Mouse (Mus musculus): ENCODE data around the gene Nudt7.

The Nudt7 gene

DNA sequence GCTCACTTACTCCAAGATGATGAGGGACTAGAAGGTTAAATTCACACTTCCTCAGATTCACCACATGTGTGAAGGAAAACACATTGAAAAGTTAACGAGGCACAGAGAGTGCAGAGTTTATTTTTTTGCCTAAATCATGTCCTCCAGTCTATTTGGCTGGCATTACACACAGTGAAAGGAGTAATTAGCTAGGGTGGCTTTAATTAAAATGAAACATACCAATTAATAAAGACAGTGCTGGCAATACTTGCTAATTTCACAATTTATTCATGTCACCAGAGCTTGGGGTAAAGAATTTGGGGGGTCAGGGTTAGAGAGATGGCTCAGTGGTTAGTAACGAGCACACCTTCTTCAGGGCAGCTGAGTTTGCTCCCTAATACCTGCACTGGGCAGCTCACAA, 25.2 kb downstream of the Nudt7 start:
- H3K9me3 ChIP-seq (ENCODE audit: low read length), result no peaks in the 10 kb centered on the region
- no peaks in the 10 kb centered on the region for H3K36me3 ChIP-seq (ENCODE audit: insufficient read depth, low read length)
- TF ChIP-seq CTCF (conservative IDR thresholded peaks at IDR 0.05; ENCODE audit: low read length), result no peak
- no peak for TF ChIP-seq NANOG (IDR thresholded peaks at IDR 0.05; ENCODE audit: borderline replicate concordance, low read length)
- no peak for TF ChIP-seq POU5F1 (IDR thresholded peaks at IDR 0.05; ENCODE audit: borderline replicate concordance, low read length)
- no peaks in the 10 kb centered on the region for H3K27me3 ChIP-seq (ENCODE audit: insufficient read depth, low read length)
- H3K4me1 ChIP-seq (replicated peaks; ENCODE audit: low read depth, low read length), result no peaks in the 10 kb centered on the region
- no peak overlapping the region for H3K4me3 ChIP-seq (replicated peaks; ENCODE audit: low read length)

DNA sequence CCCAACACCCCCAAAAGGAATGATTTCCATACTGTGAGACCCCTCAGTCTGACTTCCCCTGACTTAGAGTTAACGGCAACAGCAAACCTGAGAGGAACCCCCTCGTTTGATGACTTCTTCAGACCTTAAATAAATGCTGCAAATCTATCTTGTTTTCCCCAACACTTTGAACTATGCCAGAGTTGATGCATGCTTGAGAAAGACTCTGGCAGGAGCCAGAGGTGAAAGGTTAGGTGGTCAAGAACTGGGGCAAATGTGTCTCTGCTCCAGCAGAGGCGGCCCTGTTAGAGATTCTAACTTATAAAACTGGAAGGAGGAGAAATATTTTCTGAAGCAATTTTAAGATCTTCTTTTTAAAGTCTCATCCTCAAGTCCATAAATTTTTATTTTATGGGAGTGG, 26.3 kb downstream of the Nudt7 start:
- no peaks in the 10 kb centered on the region for H3K36me3 ChIP-seq (ENCODE audit: insufficient read depth, low read length)
- H3K27me3 ChIP-seq (ENCODE audit: insufficient read depth, low read length), result no peaks in the 10 kb centered on the region
- no peak overlapping the region for H3K4me3 ChIP-seq (replicated peaks; ENCODE audit: low read length)
- TF ChIP-seq NANOG (IDR thresholded peaks at IDR 0.05; ENCODE audit: borderline replicate concordance, low read length), result no peak
- no peaks in the 10 kb centered on the region for H3K9me3 ChIP-seq (ENCODE audit: low read length)
- no peaks in the 10 kb centered on the region for H3K4me1 ChIP-seq (replicated peaks; ENCODE audit: low read depth, low read length)

DNA sequence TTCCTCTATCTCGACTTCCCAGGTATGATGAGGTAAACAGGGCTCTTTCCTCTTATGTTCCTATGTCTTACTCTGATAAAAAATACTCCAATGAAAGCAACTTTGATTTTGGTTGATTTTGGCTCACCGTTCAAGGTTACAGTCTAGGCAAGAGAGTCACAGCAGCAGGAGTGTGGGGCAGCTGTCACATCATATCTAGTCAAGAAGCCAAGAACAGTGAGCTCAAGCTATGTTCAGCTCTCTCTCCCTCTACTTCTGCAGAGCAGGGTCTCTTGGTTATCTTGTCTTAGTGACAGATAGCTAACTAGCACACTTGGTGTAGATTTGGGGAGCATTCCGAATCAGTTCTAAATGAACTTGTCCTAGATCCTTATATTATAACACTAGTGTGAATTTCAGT, 30.5 kb downstream of the Nudt7 start:
- TF ChIP-seq CTCF (conservative IDR thresholded peaks at IDR 0.05; ENCODE audit: low read length) (no peak), POU5F1 (IDR thresholded peaks at IDR 0.05; ENCODE audit: borderline replicate concordance, low read length) (no peak), NANOG (IDR thresholded peaks at IDR 0.05; ENCODE audit: borderline replicate concordance, low read length) (no peak)
- Histone ChIP-seq H3K9me3 (ENCODE audit: low read length) (no peaks in the 10 kb centered on the region), H3K27me3 (ENCODE audit: insufficient read depth, low read length) (no peaks in the 10 kb centered on the region), H3K36me3 (ENCODE audit: insufficient read depth, low read length) (no peaks in the 10 kb centered on the region), H3K4me1 (replicated peaks; ENCODE audit: low read depth, low read length) (no peaks in the 10 kb centered on the region), H3K4me3 (replicated peaks; ENCODE audit: low read length) (no peak overlapping the region)

DNA sequence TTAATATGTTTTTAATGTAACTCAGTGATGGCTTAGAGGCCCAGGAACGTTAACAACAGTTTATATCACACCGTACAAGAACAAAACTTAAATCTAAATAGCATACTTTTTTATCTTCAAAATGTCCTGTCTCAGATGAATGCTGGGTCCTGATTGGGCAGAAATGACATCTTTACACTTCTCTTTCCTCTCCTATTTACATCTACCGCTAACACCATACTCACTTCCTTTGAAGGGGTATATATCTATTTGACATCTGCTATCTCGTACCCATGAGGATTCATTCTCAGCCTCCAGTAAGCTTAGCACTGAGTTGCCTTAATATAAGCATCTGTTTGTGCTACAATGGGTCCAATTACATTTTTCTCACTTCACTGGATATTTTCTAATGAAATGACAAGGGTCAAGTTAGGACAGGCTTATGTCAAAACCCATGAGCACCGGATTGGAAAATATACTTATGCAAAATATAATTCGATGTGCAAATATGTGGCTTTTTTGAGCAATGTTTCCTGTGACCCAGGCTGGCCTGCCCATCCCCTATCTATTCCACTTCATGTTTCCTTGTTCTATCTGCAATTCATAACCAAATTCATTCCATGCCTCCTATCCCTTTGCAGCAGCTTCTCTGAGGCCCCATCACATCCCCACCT, 31.2 kb downstream of the Nudt7 start:
- Histone ChIP-seq H3K27me3 (ENCODE audit: insufficient read depth, low read length) (no peaks in the 10 kb centered on the region), H3K9me3 (ENCODE audit: low read length) (no peaks in the 10 kb centered on the region), H3K4me3 (replicated peaks; ENCODE audit: low read length) (no peak overlapping the region), H3K36me3 (ENCODE audit: insufficient read depth, low read length) (no peaks in the 10 kb centered on the region), H3K4me1 (replicated peaks; ENCODE audit: low read depth, low read length) (no peaks in the 10 kb centered on the region)
- TF ChIP-seq POU5F1 (IDR thresholded peaks at IDR 0.05; ENCODE audit: borderline replicate concordance, low read length) (no peak), NANOG (IDR thresholded peaks at IDR 0.05; ENCODE audit: borderline replicate concordance, low read length) (no peak), CTCF (conservative IDR thresholded peaks at IDR 0.05; ENCODE audit: low read length) (no peak)

DNA sequence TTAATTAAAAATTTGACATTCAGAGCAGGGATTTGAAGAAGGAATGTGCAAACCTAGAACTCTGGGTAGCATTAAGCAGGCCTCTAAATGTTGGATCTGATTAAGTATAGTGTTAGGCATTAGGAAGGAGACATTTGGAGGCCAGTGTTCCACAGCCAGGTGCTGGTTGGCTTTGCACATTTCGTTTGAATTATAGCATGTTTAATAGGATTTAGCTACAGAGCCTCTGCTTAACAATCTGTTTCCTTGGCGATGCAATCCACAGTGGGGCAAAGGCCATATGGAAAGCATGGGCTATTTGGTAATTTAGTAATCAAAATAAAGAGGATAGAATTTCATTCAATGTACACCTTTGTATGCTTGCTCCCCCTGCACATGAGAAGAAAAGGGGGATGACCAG, 32.4 kb downstream of the Nudt7 start:
- Histone ChIP-seq H3K4me1 (replicated peaks; ENCODE audit: low read depth, low read length) (no peaks in the 10 kb centered on the region), H3K4me3 (replicated peaks; ENCODE audit: low read length) (no peak overlapping the region), H3K36me3 (ENCODE audit: insufficient read depth, low read length) (no peaks in the 10 kb centered on the region), H3K27me3 (ENCODE audit: insufficient read depth, low read length) (no peaks in the 10 kb centered on the region), H3K9me3 (ENCODE audit: low read length) (no peaks in the 10 kb centered on the region)
- TF ChIP-seq NANOG (IDR thresholded peaks at IDR 0.05; ENCODE audit: borderline replicate concordance, low read length) (no peak), POU5F1 (IDR thresholded peaks at IDR 0.05; ENCODE audit: borderline replicate concordance, low read length) (no peak), CTCF (conservative IDR thresholded peaks at IDR 0.05; ENCODE audit: low read length) (no peak)

DNA sequence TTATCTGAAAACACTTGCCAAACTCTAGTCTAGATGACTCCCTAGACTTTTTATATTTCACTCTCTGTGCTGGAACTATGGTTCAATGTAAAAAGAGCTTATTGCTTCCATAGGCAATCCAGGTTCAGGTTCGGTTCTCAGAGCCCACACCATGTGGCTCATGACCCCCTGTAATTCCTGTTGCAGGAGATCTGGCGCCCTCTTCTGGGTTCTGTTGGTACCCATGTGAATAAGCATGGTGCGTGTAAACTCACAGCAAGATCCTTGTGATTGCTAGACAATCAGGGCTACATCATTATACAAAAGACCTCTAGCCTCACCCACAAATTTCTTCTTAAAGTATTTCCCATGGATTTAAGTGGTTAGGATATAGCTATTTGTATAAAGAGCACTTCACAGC, 43.4 kb downstream of the Nudt7 start:
- Histone ChIP-seq H3K4me3 (replicated peaks; ENCODE audit: low read length) (no peak overlapping the region), H3K4me1 (replicated peaks; ENCODE audit: low read depth, low read length) (no peaks in the 10 kb centered on the region), H3K36me3 (ENCODE audit: insufficient read depth, low read length) (no peaks in the 10 kb centered on the region), H3K27me3 (ENCODE audit: insufficient read depth, low read length) (no peaks in the 10 kb centered on the region), H3K9me3 (ENCODE audit: low read length) (no peaks in the 10 kb centered on the region)
- TF ChIP-seq CTCF (conservative IDR thresholded peaks at IDR 0.05; ENCODE audit: low read length), result peak; percentile 32
- TF ChIP-seq POU5F1 (IDR thresholded peaks at IDR 0.05; ENCODE audit: borderline replicate concordance, low read length), result no peak

DNA sequence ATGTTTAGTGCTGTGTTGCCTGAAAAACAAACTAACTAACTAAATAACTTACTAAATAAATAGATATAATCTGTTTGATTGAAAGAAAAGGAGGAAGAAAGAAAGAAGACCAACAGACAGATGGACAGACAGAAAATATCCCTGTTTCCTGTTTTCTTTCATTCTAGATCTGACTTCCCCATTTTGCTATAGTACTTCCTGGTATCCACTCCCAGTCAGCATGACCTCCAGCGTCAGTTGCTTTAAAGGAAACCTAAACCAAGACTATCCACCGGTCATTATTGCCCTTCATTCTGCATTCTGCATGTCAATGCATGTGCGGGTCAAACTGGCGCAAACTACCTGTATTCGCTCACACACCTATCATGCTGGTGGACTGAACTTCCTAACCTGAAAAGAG, 60.0 kb downstream of the Nudt7 start:
- H3K9me3 ChIP-seq (ENCODE audit: low read length), result 0 out of 2 replicates have a peak, but pooled peaks cover 6% of the 10 kb centered on the region
- H3K27me3 ChIP-seq (ENCODE audit: insufficient read depth, low read length), result peaks cover 2% of the 10 kb centered on the region; the same call in 1 of the 2 replicates
- H3K4me3 ChIP-seq (replicated peaks; ENCODE audit: low read length), result no peak overlapping the region
- H3K4me1 ChIP-seq (replicated peaks; ENCODE audit: low read depth, low read length), result no peaks in the 10 kb centered on the region
- H3K36me3 ChIP-seq (ENCODE audit: insufficient read depth, low read length), result no peaks in the 10 kb centered on the region
- TF ChIP-seq POU5F1 (IDR thresholded peaks at IDR 0.05; ENCODE audit: borderline replicate concordance, low read length), result no peak
- no peak for TF ChIP-seq NANOG (IDR thresholded peaks at IDR 0.05; ENCODE audit: borderline replicate concordance, low read length)
- no peak for TF ChIP-seq CTCF (conservative IDR thresholded peaks at IDR 0.05; ENCODE audit: low read length)

DNA sequence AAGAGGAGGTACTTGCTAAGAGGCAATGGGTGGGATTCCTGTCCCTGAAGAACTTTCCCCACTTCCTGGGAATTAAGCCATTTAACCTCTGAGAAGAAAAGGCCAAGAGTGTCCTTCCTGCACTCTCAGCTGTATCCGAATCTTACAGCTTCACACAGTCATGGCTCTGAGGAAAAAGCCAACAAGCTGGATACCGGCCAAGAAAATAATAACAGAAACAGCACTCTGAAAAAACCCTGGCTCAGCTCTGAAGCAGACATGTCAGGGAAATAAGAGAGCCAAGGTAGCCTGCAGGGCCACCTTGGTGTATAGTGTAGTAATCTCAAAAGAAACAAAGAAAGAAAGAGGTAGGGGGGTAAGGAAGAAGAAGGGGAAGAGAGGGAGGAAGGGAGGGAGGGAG, 65.6 kb downstream of the Nudt7 start:
- Histone ChIP-seq H3K4me1 (replicated peaks; ENCODE audit: low read depth, low read length) (no peaks in the 10 kb centered on the region), H3K9me3 (ENCODE audit: low read length) (0 out of 2 replicates have a peak, but pooled peaks cover 6% of the 10 kb centered on the region), H3K4me3 (replicated peaks; ENCODE audit: low read length) (no peak overlapping the region), H3K27me3 (ENCODE audit: insufficient read depth, low read length) (peaks cover 23% of the 10 kb centered on the region), H3K36me3 (ENCODE audit: insufficient read depth, low read length) (no peaks in the 10 kb centered on the region)
- TF ChIP-seq NANOG (IDR thresholded peaks at IDR 0.05; ENCODE audit: borderline replicate concordance, low read length) (no peak), POU5F1 (IDR thresholded peaks at IDR 0.05; ENCODE audit: borderline replicate concordance, low read length) (no peak), CTCF (conservative IDR thresholded peaks at IDR 0.05; ENCODE audit: low read length) (no peak)
